Mouse (Mus musculus) monocyte, adult 59 days (primary cell): Measurements from ENCODE around the gene Ints2. TPM values are rescaled to one million over a fixed set of nuclear protein-coding genes. Genes with fewer than 3 reads are reported as not detected.

Source experiments
- total RNA-seq, 2 experiments: library from RNA; stranded (reverse); gene quantifications; one replicate each; pipeline ENCODE4 v1.2.4; 2023

Gene Ints2
- 1 to 10 TPM; 5.5 to 7.7 TPM for total RNA-seq

DNA sequence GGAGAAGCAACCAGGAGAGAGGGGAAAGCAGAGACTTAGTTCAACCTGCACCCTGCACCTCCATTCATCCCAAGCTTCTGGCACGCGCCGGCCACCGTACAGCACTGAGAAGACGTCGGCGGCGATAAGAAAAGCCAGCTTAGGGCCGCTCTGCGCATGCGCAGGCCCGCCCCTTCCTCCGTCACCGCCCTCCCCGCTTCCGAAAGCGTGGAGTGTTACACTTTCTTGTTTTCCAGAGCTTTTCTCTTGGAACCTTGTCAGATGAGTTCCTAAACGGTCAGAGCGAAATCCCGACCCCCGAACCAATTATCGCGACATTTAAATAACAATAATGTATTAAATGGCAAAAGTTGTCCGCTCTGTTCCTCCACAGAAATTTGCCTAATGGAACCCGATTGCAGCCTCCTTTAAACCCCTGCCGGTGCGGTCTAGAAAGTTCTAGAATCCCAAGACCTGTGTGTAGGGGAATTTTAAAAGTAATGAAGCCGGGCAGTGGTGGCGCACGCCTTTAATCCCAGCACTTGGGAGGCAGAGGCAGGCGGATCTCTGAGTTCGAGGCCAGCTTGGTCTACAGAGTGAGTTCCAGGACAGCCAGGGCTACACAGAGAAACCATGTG is at the start of gene Ints2:
Gene Ints2 (minus strand): TSS at position 116 of the 617 bp plus-strand sequence.

DNA sequence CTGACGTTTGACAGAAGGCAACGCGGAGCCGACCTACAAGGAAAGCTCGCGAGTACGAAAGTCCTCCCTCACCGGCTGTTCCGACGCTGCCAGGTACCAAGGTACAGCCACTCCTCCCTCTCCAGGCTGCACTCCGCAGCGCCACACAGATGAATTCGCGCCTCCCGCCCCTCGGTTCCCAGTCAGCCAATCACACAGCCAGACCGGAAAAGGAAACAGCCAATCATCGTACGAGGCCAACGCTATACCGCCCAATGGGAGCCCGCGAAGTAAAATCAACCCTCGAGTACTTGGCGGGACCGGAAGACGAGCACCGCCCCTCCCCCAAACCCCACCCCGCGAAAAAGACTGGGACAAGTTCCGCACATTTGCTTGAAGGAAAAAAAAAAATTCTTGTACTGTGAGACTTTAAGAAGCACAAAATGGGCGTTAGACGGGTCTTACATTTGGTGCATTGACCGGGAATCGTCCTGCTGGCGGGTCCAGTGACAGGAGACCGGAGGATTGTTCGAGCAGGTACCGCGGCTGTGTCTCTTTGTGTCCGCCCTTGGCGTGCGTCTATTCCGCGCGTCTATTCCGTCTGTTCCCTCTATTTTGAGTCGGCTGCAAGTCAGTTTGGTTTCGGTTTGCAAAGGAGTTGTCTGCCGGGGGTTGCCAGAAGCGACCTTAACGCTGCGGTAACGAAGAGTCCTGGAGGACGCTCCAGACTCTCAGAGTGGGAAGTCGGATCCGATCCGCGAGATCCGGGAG is 56.2 kb downstream of the Ints2 start, which contains the start of gene Brip1:
Gene Brip1 (minus strand): TSS at position 157 of the 750 bp plus-strand sequence.

Other genes starting within 250 kb of the Ints2 start
- 1 to 10 TPM; 1.2 to 2.4 TPM for gene Brip1, start 56.4 kb downstream of the Ints2 start, total RNA-seq
- gene Med13, start 100.0 kb upstream of the Ints2 start, total RNA-seq: 10 to 100 TPM; 62.9 to 73.1 TPM
- 10 to 100 TPM; 57.6 to 70.7 TPM for gene Rnft1, start 227.1 kb upstream of the Ints2 start, total RNA-seq